Mouse (Mus musculus): ENCODE data around the gene Ablim1.

Ablim1 gene

DNA sequence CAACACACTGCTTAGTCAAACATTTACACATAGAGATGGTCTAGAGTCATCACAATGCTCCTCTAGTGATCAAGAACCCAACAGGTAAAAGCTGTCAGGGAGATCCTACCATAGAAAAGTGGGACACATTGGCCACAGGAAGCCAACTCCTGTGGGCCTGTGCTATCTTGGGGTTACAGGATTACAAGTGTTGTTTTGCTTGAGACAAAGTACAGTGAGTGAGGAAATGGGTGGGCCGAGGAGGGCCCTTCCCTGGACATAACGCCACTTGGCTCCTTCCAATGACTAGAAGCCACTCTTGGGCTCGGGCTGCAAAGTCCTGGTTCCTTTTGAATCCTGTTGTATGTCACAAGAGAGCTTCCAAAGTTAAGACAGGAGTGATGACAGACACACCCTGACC is 129.7 kb downstream of the Ablim1 start:
- no peak for DNase-seq (ENCODE audit: low spot score)

GRCm38 (mm10) chr19:57182938-57183720 is 131.6 kb downstream of the Ablim1 start:
- DNase-seq (ENCODE audit: low spot score) = no peak

- DNase-seq (ENCODE audit: low spot score) = no peak
Measured at GRCm38 (mm10) chr19:57181852-57182528, 132.7 kb downstream of the Ablim1 start.

DNA sequence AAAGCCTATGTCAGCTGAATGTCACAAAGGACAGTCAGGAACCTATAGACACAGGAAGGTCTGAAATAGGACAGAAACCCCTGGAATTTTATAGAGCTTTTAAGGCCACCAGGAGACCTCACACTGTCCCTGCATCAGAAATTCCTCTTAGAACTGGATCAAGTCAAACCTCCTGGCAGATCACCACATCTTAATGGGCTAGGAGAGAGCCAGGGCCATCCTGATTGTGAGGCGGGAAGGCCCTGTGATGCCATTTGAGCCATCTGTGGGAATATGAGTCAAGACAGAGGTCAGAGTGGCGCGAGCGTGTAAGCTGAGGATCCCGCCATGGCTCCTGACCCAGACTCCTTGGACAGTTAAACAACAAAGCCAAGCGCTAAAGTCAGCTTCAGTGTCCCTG is 133.4 kb downstream of the Ablim1 start:
- DNase-seq (ENCODE audit: low spot score) = no peak

- no peak for DNase-seq (ENCODE audit: low spot score)
Measured at GRCm38 (mm10) chr19:57180908-57181307, 133.8 kb downstream of the Ablim1 start.

GRCm38 (mm10) chr19:57180333-57180732 is 134.4 kb downstream of the Ablim1 start:
- no peak for DNase-seq (ENCODE audit: low spot score)

GRCm38 (mm10) chr19:57179269-57179668 is 135.4 kb downstream of the Ablim1 start:
- DNase-seq (ENCODE audit: low spot score) = no peak

GRCm38 (mm10) chr19:57177334-57177733 is 137.4 kb downstream of the Ablim1 start:
- no peak for DNase-seq (ENCODE audit: low spot score)

DNA sequence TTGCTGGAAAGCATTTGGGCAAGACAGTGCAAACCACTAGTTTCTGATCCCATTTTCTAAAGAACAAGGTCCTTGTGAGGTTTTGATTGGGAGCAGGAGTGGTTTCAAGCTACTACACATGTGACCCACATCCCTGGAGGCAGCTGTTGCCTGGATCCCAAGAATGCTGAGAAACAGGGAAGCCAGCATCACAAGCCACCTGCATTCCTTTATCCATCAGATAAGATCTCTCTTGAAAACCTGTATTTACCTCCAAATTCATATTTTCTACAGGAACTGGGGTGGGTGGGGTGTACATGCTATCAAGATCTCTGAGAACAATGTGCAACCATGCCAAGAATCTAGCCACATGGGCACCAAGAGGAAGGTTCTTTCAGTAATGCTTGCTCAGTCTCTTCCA is 139.6 kb downstream of the Ablim1 start:
- DNase-seq (ENCODE audit: low spot score) = no peak

DNA sequence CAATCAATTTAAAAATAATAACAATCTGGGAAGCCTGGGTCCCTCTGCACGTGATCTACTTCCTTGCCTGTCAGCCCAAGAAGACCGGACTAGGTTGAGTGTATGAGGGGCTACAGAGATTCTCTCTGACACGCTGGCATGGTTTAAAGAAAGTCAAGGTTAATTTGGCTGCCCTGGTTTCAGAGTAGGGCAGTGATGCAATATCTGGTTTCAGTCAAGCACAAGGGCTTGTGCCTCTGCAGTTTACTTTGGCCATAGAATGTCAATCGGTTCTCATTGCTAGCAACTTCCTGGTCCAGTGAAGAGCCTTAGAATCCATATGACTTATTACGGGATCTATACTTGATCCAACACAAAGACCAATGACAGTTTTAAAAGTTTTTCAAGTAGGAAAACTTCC is 140.2 kb downstream of the Ablim1 start:
- no peak for DNase-seq (ENCODE audit: low spot score)

- no peak for DNase-seq (ENCODE audit: low spot score)
Measured at GRCm38 (mm10) chr19:57174045-57174444, 140.7 kb downstream of the Ablim1 start.

- DNase-seq (ENCODE audit: low spot score) = no peak
Measured at GRCm38 (mm10) chr19:57172321-57172720, 142.4 kb downstream of the Ablim1 start.

- no peak for DNase-seq (ENCODE audit: low spot score)
Measured at GRCm38 (mm10) chr19:57170880-57171279, 143.8 kb downstream of the Ablim1 start.

DNA sequence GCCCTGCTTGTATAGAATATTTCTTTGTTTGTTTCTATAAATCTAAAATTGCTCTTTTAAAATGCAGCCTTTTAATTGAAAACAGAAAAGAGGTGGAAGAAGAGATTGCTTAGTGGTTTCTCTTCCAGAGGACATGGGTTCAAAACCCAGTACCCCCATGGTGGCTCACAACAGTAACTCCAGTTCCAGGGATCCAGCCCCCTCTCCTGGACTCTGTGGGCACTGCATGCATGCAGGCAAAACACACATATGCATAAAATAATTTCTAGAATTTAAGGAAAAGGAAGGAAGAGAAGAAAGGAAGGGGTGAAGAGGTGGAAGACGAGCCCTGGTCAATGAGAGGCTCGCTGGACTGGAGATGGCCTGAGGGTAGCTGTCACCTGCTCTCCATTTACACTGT is 145.2 kb downstream of the Ablim1 start:
- DNase-seq (ENCODE audit: low spot score) = no peak

- DNase-seq (ENCODE audit: low spot score) = no peak
Measured at GRCm38 (mm10) chr19:57167721-57168120, 147.0 kb downstream of the Ablim1 start.

- no peak for DNase-seq (ENCODE audit: low spot score)
Measured at GRCm38 (mm10) chr19:57164882-57165281, 149.8 kb downstream of the Ablim1 start.

DNA sequence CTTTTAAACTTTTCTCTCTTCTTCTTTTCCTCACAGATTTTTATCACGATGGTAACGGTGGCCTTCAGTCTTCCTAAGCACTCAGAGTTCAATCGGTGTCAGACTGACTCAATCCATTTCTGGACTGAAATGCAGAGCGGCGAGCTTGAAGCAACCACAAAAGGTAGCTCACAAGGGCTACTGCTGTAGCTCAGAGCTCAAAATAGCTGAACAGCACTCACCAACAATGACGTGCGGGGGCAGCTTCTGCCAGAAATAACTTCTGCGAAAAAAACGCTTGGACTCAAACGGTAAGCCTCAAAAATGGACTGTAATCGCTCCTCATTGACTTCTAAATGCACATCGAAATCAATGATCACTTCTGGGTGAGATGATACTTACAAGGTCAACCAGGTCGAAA is 151.4 kb downstream of the Ablim1 start:
- no peak for DNase-seq (ENCODE audit: low spot score)

- DNase-seq (ENCODE audit: low spot score) = no peak
Measured at GRCm38 (mm10) chr19:57161978-57162727, 152.6 kb downstream of the Ablim1 start.

GRCm38 (mm10) chr19:57161010-57161660 is 153.6 kb downstream of the Ablim1 start:
- no peak for DNase-seq (ENCODE audit: low spot score)

- no peak for DNase-seq (ENCODE audit: low spot score)
Measured at GRCm38 (mm10) chr19:57157731-57158343, 156.9 kb downstream of the Ablim1 start.

GRCm38 (mm10) chr19:57155121-57155884 is 159.4 kb downstream of the Ablim1 start:
- DNase-seq (ENCODE audit: low spot score) = no peak
